21 mouse cellular contexts compared by ENCODE assay signal in the genomic region with DNA sequence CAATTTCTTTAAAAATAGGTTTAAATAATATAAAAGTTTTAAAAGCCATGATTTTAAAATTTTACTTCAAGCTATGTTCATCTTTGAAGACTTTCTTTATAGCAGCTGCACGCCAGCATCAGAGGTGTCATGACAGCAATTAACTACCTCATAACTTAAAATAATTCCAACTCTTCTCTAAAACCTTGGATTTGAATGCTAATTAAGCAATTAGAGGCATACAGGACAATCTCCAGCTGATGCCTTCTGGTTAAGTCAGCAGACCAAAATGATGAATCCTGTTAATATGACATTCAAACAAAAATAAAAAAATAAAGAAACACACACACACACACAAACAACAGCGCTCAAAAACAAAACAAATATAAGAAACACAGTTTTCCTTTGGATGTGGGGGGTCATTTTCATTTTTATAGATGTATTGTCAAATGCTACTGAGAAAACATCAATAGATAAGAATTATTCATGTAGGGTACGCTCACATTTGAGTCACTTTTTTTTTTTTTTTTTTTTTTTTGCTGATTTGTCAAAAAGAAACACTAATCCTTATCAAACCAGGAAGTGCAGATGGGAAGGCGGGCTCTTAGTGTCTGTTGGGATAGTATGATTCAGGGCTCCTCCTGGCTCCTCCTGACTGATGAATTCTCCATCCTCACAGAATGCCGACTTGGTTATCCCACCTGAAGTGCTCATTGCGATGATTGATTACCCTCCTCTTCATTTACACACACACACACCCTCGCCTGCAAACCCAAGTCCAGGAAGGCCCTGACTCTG. TPM values are rescaled to one million over a fixed set of nuclear protein-coding genes. Genes with fewer than 3 reads are reported as not detected.
DNase-seq lines count a peak whose midpoint lies in the region; ATAC-seq lines count a peak whose summit lies in the region.
"Had no signal": no experiment of that assay in that cellular context is flagged by ENCODE, and none has a peak within 500 bp of the region (broad histone marks: within the 10 kb centered on the region; RNA-seq: fewer than 3 reads in every experiment).

No protein-coding gene starts in this region.

- H3K36me3 ChIP-seq in hindbrain, embryonic 11.5 days (ENCODE audit: control insufficient read depth, insufficient read depth, low read length) = no peaks in the 10 kb centered on the region
- no peaks in the 10 kb centered on the region for H3K36me3 ChIP-seq in hindbrain, embryonic 10.5 days
- no peaks in the 10 kb centered on the region for H3K36me3 ChIP-seq in forebrain, embryonic 13.5 days (ENCODE audit: poor library complexity, severe bottlenecking)
- H3K36me3 ChIP-seq in hindbrain, embryonic 15.5 days = no peaks in the 10 kb centered on the region
- no peaks in the 10 kb centered on the region for H3K36me3 ChIP-seq in midbrain, embryonic 16.5 days (ENCODE audit: control insufficient read depth, insufficient read depth, low read length)
- no peaks in the 10 kb centered on the region for H3K36me3 ChIP-seq in liver, embryonic 11.5 days (ENCODE audit: control insufficient read depth, insufficient read depth, low read length)
- H3K36me3 ChIP-seq: heart, embryonic 13.5 days; liver, embryonic 12.5 days had no signal

- no peaks in the 10 kb centered on the region; the same call in 1 of the 2 replicates for H3K27me3 ChIP-seq in hindbrain, embryonic 11.5 days (ENCODE audit: control insufficient read depth, insufficient read depth, low read length)
- no peaks in the 10 kb centered on the region for H3K27me3 ChIP-seq in hindbrain, embryonic 10.5 days (ENCODE audit: insufficient read depth, poor library complexity, severe bottlenecking)
- H3K27me3 ChIP-seq in forebrain, embryonic 13.5 days = no peaks in the 10 kb centered on the region
- H3K27me3 ChIP-seq in hindbrain, embryonic 15.5 days = no peaks in the 10 kb centered on the region
- H3K27me3 ChIP-seq in midbrain, embryonic 16.5 days (ENCODE audit: control insufficient read depth, insufficient read depth, low read depth, low read length) = no peaks in the 10 kb centered on the region
- H3K27me3 ChIP-seq in liver, embryonic 11.5 days (replicated peaks; ENCODE audit: control insufficient read depth, insufficient read depth, low read length) = no peaks in the 10 kb centered on the region
- H3K27me3 ChIP-seq: heart, embryonic 13.5 days; liver, embryonic 12.5 days had no signal

- no peaks in the 10 kb centered on the region for H3K4me1 ChIP-seq in hindbrain, embryonic 11.5 days (replicated peaks; ENCODE audit: control insufficient read depth, insufficient read depth, low read length)
- H3K4me1 ChIP-seq in hindbrain, embryonic 10.5 days (replicated peaks) = no peaks in the 10 kb centered on the region
- H3K4me1 ChIP-seq in forebrain, embryonic 13.5 days = 0 out of 2 replicates have a peak, but pooled peaks cover 3% of the 10 kb centered on the region
- H3K4me1 ChIP-seq in hindbrain, embryonic 15.5 days (replicated peaks) = 0 out of 2 replicates have a peak, but pooled peaks cover 4% of the 10 kb centered on the region
- peaks cover 3% of the 10 kb centered on the region; the same call in 1 of the 2 replicates for H3K4me1 ChIP-seq in midbrain, embryonic 16.5 days (ENCODE audit: control insufficient read depth, insufficient read depth, low read length)
- no peaks in the 10 kb centered on the region for H3K4me1 ChIP-seq in liver, embryonic 11.5 days (replicated peaks; ENCODE audit: control insufficient read depth, insufficient read depth, low read length)
- H3K4me1 ChIP-seq: heart, embryonic 13.5 days; liver, embryonic 12.5 days had no signal

- intact Hi-C loops in gastrocnemius, postnatal 14 days (cut with DNase I; ENCODE audit: low total_unique reads) = loop anchor here (10.0 kb wide), 1 partner anchor 199 kb away; a partner anchor contains a TSS

- H3K9me3 ChIP-seq in hindbrain, embryonic 11.5 days (ENCODE audit: control insufficient read depth, low read length) = no peaks in the 10 kb centered on the region
- H3K9me3 ChIP-seq in hindbrain, embryonic 10.5 days = no peaks in the 10 kb centered on the region
- H3K9me3 ChIP-seq in forebrain, embryonic 13.5 days (replicated peaks) = no peaks in the 10 kb centered on the region
- no peaks in the 10 kb centered on the region for H3K9me3 ChIP-seq in hindbrain, embryonic 15.5 days
- H3K9me3 ChIP-seq in midbrain, embryonic 16.5 days (replicated peaks; ENCODE audit: control insufficient read depth, low read length, poor library complexity, severe bottlenecking) = no peaks in the 10 kb centered on the region
- H3K9me3 ChIP-seq in liver, embryonic 11.5 days (ENCODE audit: control insufficient read depth, low read length) = no peaks in the 10 kb centered on the region
- H3K9me3 ChIP-seq: heart, embryonic 13.5 days; liver, embryonic 12.5 days had no signal

- H3K4me3 ChIP-seq in hindbrain, embryonic 11.5 days (ENCODE audit: low read depth, low read length) = no peak overlapping the region
- no peak overlapping the region for H3K4me3 ChIP-seq in hindbrain, embryonic 10.5 days
- H3K4me3 ChIP-seq in forebrain, embryonic 13.5 days = no peak overlapping the region
- no peak overlapping the region for H3K4me3 ChIP-seq in hindbrain, embryonic 15.5 days
- no peak overlapping the region for H3K4me3 ChIP-seq in midbrain, embryonic 16.5 days (ENCODE audit: low read depth, low read length)
- H3K4me3 ChIP-seq in liver, embryonic 11.5 days (ENCODE audit: low read depth, low read length) = no peak overlapping the region
- H3K4me3 ChIP-seq: erythroblast, embryonic 14.5 days; heart, embryonic 13.5 days; liver, embryonic 12.5 days had no signal

- no peak overlapping the region for H3K9ac ChIP-seq in hindbrain, embryonic 11.5 days (ENCODE audit: low read depth, low read length)
- no peak overlapping the region for H3K9ac ChIP-seq in forebrain, embryonic 13.5 days
- H3K9ac ChIP-seq in hindbrain, embryonic 15.5 days = no peak overlapping the region
- H3K9ac ChIP-seq in midbrain, embryonic 16.5 days (ENCODE audit: low read depth, low read length) = no peak overlapping the region
- no peak overlapping the region for H3K9ac ChIP-seq in liver, embryonic 11.5 days (ENCODE audit: low read depth, low read length)
- H3K9ac ChIP-seq: heart, embryonic 13.5 days; liver, embryonic 12.5 days had no signal

- ATAC-seq in hindbrain, embryonic 11.5 days (ENCODE audit: low FRiP score) = peak; percentile 70
- peak; percentile 79 for ATAC-seq in forebrain, embryonic 13.5 days
- ATAC-seq in hindbrain, embryonic 15.5 days (ENCODE audit: low FRiP score, low read depth) = peak; percentile 34; the same call in 1 of the 2 replicates
- ATAC-seq in midbrain, embryonic 16.5 days = peak; percentile 71
- no peak for ATAC-seq in liver, embryonic 11.5 days (replicated peaks; ENCODE audit: low FRiP score)
- ATAC-seq: liver, embryonic 12.5 days had no signal

- 0 out of 2 replicates have a peak overlapping the region, but pooled peaks have one; percentile 47 for H3K27ac ChIP-seq in hindbrain, embryonic 11.5 days (ENCODE audit: low read depth, low read length)
- H3K27ac ChIP-seq in hindbrain, embryonic 10.5 days = no peak overlapping the region
- H3K27ac ChIP-seq in forebrain, embryonic 13.5 days = peak overlapping the region; percentile 57
- H3K27ac ChIP-seq in hindbrain, embryonic 15.5 days (replicated peaks) = 0 out of 2 replicates have a peak overlapping the region, but pooled peaks have one; percentile 55
- H3K27ac ChIP-seq in midbrain, embryonic 16.5 days (ENCODE audit: low read length) = peak overlapping the region; percentile 73
- no peak overlapping the region for H3K27ac ChIP-seq in liver, embryonic 11.5 days (ENCODE audit: low read depth, low read length)
- H3K27ac ChIP-seq: heart, embryonic 13.5 days; liver, embryonic 12.5 days had no signal

- H3K4me2 ChIP-seq in hindbrain, embryonic 11.5 days (replicated peaks; ENCODE audit: low read depth, low read length) = no peak overlapping the region
- no peak overlapping the region for H3K4me2 ChIP-seq in forebrain, embryonic 13.5 days
- no peak overlapping the region for H3K4me2 ChIP-seq in hindbrain, embryonic 15.5 days
- H3K4me2 ChIP-seq in midbrain, embryonic 16.5 days (ENCODE audit: low read length) = no peak overlapping the region
- no peak overlapping the region for H3K4me2 ChIP-seq in liver, embryonic 11.5 days
- H3K4me2 ChIP-seq: heart, embryonic 13.5 days; liver, embryonic 12.5 days had no signal

- DNase-seq in hindbrain, embryonic 11.5 days (ENCODE audit: low spot score) = no peak
- no peak for DNase-seq in hindbrain, embryonic 10.5 days (ENCODE audit: low spot score)
- no peak for DNase-seq in liver, embryonic 11.5 days (ENCODE audit: low spot score)
- no peak for DNase-seq in gastrocnemius, postnatal 14 days
- DNase-seq in cerebellum, postnatal 14 days = no peak
- DNase-seq: adrenal gland, postnatal 36 days; B cell, adult 2 months; cerebellum, adult 18-20 months; kidney, adult 9 months; kidney, postnatal 25 days; lung, adult 2 months; lung, postnatal 36 days; right cerebral cortex, postnatal 14 days; spleen, adult 18-20 months; thymus, postnatal 36 days had no signal

- WGBS in hindbrain, embryonic 11.5 days = 71% methylated on average over 7 of the region's 7 CpGs
- WGBS in hindbrain, embryonic 10.5 days = 73% methylated on average over 7 of the region's 7 CpGs
- 66% methylated on average over 7 of the region's 7 CpGs for WGBS in forebrain, embryonic 13.5 days
- WGBS in hindbrain, embryonic 15.5 days = 55% methylated on average over 7 of the region's 7 CpGs
- WGBS in midbrain, embryonic 16.5 days = 48% methylated on average over 7 of the region's 7 CpGs
- 70% methylated on average over 7 of the region's 7 CpGs for WGBS in liver, embryonic 11.5 days

RNA-seq across cellular contexts. Expression of a gene that starts 38.1 kb away (rescaled TPM):
- 41.1 and 41.7 TPM in 2 replicates for polyA plus RNA-seq in hindbrain, embryonic 11.5 days (2014; fragmentation: Nextera tagmentation; extraction: Ambion mirVana)
- polyA plus RNA-seq in hindbrain, embryonic 10.5 days (2016; fragmentation: Nextera tagmentation; extraction: Ambion mirVana) = 20.8 and 33.2 TPM in 2 replicates
- 22.8 and 25.0 TPM in 2 replicates for polyA plus RNA-seq in forebrain, embryonic 13.5 days (2015; fragmentation: Nextera tagmentation; extraction: Ambion mirVana)
- 12.9 and 14.0 TPM in 2 replicates for polyA plus RNA-seq in hindbrain, embryonic 15.5 days (2015; fragmentation: Nextera tagmentation; extraction: Ambion mirVana)
- polyA plus RNA-seq in midbrain, embryonic 16.5 days (2015; fragmentation: Nextera tagmentation; extraction: Ambion mirVana) = 17.3 TPM in 2 replicates
- 13.3 and 14.4 TPM in 2 replicates for polyA plus RNA-seq in liver, embryonic 11.5 days (2014; fragmentation: Nextera tagmentation; extraction: Ambion mirVana)
- total RNA-seq in gastrocnemius, postnatal 14 days (2021) = 1 to 10 TPM; 8.7 to 9.8 TPM

RNA-seq across cellular contexts. Expression of a gene that starts 38.3 kb away (rescaled TPM):
- 12.1 and 14.2 TPM in 2 replicates for polyA plus RNA-seq in hindbrain, embryonic 11.5 days (2014; fragmentation: Nextera tagmentation; extraction: Ambion mirVana)
- polyA plus RNA-seq in hindbrain, embryonic 10.5 days (2016; fragmentation: Nextera tagmentation; extraction: Ambion mirVana) = 11.5 and 11.9 TPM in 2 replicates
- 3.6 and 5.2 TPM in 2 replicates for polyA plus RNA-seq in forebrain, embryonic 13.5 days (2015; fragmentation: Nextera tagmentation; extraction: Ambion mirVana)
- polyA plus RNA-seq in hindbrain, embryonic 15.5 days (2015; fragmentation: Nextera tagmentation; extraction: Ambion mirVana) = 9.5 TPM in 2 replicates
- polyA plus RNA-seq in midbrain, embryonic 16.5 days (2015; fragmentation: Nextera tagmentation; extraction: Ambion mirVana) = 7.1 and 7.6 TPM in 2 replicates
- 17.5 and 18.4 TPM in 2 replicates for polyA plus RNA-seq in liver, embryonic 11.5 days (2014; fragmentation: Nextera tagmentation; extraction: Ambion mirVana)
- 1 to 10 TPM; 2.3 to 2.8 TPM for total RNA-seq in gastrocnemius, postnatal 14 days (2021)

Comparison
In these comparisons a context has a peak if more than half of its experiments do, and no peak if none do; other contexts are left out.
1. H3K27ac ChIP-seq: peak in hindbrain, embryonic 11.5 days (single experiment), forebrain, embryonic 13.5 days (single experiment), hindbrain, embryonic 15.5 days (single experiment) and midbrain, embryonic 16.5 days (single experiment); none in hindbrain, embryonic 10.5 days (single experiment) and liver, embryonic 11.5 days (single experiment).